ENCODE assay signal across 8 mouse cellular contexts in the genomic region with DNA sequence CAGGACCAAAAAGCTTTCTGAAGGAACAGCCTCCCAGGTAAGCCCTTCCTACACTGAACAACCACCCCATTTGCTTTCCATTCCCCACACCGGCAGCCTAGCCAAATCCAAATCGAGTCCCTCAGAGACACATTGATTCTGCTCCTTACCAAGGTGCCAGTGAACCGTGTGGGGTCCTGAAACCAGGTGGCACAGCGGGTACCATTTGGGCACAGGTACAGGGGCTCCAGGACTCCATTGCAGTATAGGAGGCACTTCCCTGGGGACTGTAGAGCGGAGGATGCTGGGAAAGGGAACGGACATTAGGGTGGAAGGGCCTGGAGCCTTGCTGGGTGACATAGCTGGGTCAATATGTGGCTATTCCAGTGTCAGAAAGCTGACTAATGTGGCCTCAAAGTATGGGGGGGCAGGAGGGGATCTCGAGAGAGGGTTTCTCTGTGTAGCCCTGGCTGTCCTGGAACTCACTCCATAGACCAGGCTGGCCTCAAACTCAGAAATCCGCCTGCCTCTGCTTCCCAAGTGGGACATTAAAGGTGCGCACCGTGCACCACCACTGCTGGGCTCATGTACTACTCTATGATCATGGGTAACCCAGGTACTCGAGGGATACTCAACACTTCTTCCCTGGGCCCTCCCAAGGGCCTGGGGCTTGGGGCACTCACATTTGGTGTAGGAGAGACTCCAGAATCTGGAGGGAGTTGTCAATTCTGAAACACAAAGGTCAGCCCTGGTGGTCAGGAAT. TPM values are rescaled to one million over a fixed set of nuclear protein-coding genes. Genes with fewer than 3 reads are reported as not detected.
DNase-seq lines count a peak whose midpoint lies in the region; ATAC-seq lines count a peak whose summit lies in the region.

No protein-coding gene starts in this region.

- intact Hi-C loops in left cerebral cortex, postnatal 25 days (cut with DNase I): loop anchor here (2.0 kb wide), 1 partner anchor 97 kb away; no protein-coding TSS in a partner anchor

- 84% methylated on average over 11 of the region's 11 CpGs for WGBS in liver, embryonic 11.5 days

- peak overlapping the region; percentile 74 for H3K9ac ChIP-seq in liver, embryonic 11.5 days (ENCODE audit: low read depth, low read length)

- peaks cover 58% of the 10 kb centered on the region for H3K36me3 ChIP-seq in erythroblast, embryonic 14.5 days (ENCODE audit: control insufficient read depth)
- peaks cover 19% of the 10 kb centered on the region for H3K36me3 ChIP-seq in liver, embryonic 11.5 days (ENCODE audit: control insufficient read depth, insufficient read depth, low read length)

- peak; percentile 6 for DNase-seq in right cerebral cortex, postnatal 25 days
- DNase-seq in right cerebral cortex, postnatal 14 days: no peak
- DNase-seq in liver, embryonic 11.5 days (ENCODE audit: low spot score): peak; percentile 30
- DNase-seq in thymus, postnatal 0 days (ENCODE audit: low spot score): no peak
- DNase-seq in right cerebral cortex, adult 2 months (ENCODE audit: low spot score in 2 of 2): no peak
- DNase-seq in left cerebral cortex, postnatal 25 days (ENCODE audit: low spot score in 2 of 2): no peak

- peaks cover 15% of the 10 kb centered on the region for H3K27me3 ChIP-seq in erythroblast, embryonic 14.5 days (ENCODE audit: control insufficient read depth)
- H3K27me3 ChIP-seq in liver, embryonic 11.5 days (replicated peaks; ENCODE audit: control insufficient read depth, insufficient read depth, low read length): peaks cover 15% of the 10 kb centered on the region

- no peak for ATAC-seq in erythroblast, adult 5-6 weeks (replicated peaks; ENCODE audit: low FRiP score, poor library complexity, severe bottlenecking)
- no peak for ATAC-seq in liver, embryonic 11.5 days (replicated peaks; ENCODE audit: low FRiP score)

- peaks cover 87% of the 10 kb centered on the region for H3K4me1 ChIP-seq in erythroblast, embryonic 14.5 days (ENCODE audit: control insufficient read depth)
- peaks cover 25% of the 10 kb centered on the region for H3K4me1 ChIP-seq in liver, embryonic 11.5 days (replicated peaks; ENCODE audit: control insufficient read depth, insufficient read depth, low read length)

- peak overlapping the region; percentile 94 for H3K4me2 ChIP-seq in liver, embryonic 11.5 days

- H3K27ac ChIP-seq in liver, embryonic 11.5 days (ENCODE audit: low read depth, low read length): peak overlapping the region; percentile 98; the same call in 1 of the 2 replicates

- H3K9me3 ChIP-seq in erythroblast, embryonic 14.5 days (ENCODE audit: control insufficient read depth, low read length): no peaks in the 10 kb centered on the region
- no peaks in the 10 kb centered on the region for H3K9me3 ChIP-seq in liver, embryonic 11.5 days (ENCODE audit: control insufficient read depth, low read length)

- H3K4me3 ChIP-seq in erythroblast, embryonic 14.5 days (replicated peaks): peak overlapping the region; percentile 74
- peak overlapping the region; percentile 67 for H3K4me3 ChIP-seq in liver, embryonic 11.5 days (ENCODE audit: low read depth, low read length)

RNA-seq across cellular contexts. Expression of a gene that starts 2.0 kb away (rescaled TPM):
- 579 and 725 TPM in 2 replicates for polyA plus RNA-seq in erythroblast, embryonic 14.5 days (2012)
- total RNA-seq in erythroblast, adult 5-6 weeks (2015; ENCODE audit: low replicate concordance): 461 and 462 TPM in 2 replicates
- total RNA-seq in erythroblast, adult 5-6 weeks (2017; ENCODE audit: low replicate concordance): 236 and 290 TPM in 2 replicates
- 282 and 283 TPM in 2 replicates for polyA plus RNA-seq in liver, embryonic 11.5 days (2014; fragmentation: Nextera tagmentation; extraction: Ambion mirVana)
- polyA plus RNA-seq in thymus, postnatal 0 days (2015; fragmentation: Nextera tagmentation; extraction: Ambion mirVana): 97.8 and 107 TPM in 2 replicates
- 10 to 100 TPM; 58.8 to 64.8 TPM for total RNA-seq in left cerebral cortex, postnatal 25 days (2021)

RNA-seq across cellular contexts. Expression of a gene that starts 12.5 kb away (rescaled TPM):
- polyA plus RNA-seq in erythroblast, embryonic 14.5 days (2012): 1.8 and 2.1 TPM in 2 replicates
- 3.1 TPM in 1 of 2 replicates, not detected in the other for total RNA-seq in erythroblast, adult 5-6 weeks (2015; ENCODE audit: low replicate concordance)
- 2.7 and 7.5 TPM in 2 replicates for total RNA-seq in erythroblast, adult 5-6 weeks (2017; ENCODE audit: low replicate concordance)
- polyA plus RNA-seq in liver, embryonic 11.5 days (2014; fragmentation: Nextera tagmentation; extraction: Ambion mirVana): 1.8 and 2.6 TPM in 2 replicates
- 1.1 and 1.4 TPM in 2 replicates for polyA plus RNA-seq in thymus, postnatal 0 days (2015; fragmentation: Nextera tagmentation; extraction: Ambion mirVana)
- 100 to 1,000 TPM; 441 to 469 TPM for total RNA-seq in left cerebral cortex, postnatal 25 days (2021)

RNA-seq across cellular contexts. Expression of a gene that starts 24.4 kb away (rescaled TPM):
- polyA plus RNA-seq in erythroblast, embryonic 14.5 days (2012): 1.8 and 2.6 TPM in 2 replicates
- total RNA-seq in erythroblast, adult 5-6 weeks (2015; ENCODE audit: low replicate concordance): 85.7 and 90.1 TPM in 2 replicates
- total RNA-seq in erythroblast, adult 5-6 weeks (2017; ENCODE audit: low replicate concordance): 26.3 and 56.1 TPM in 2 replicates
- polyA plus RNA-seq in liver, embryonic 11.5 days (2014; fragmentation: Nextera tagmentation; extraction: Ambion mirVana): 68.1 and 69.5 TPM in 2 replicates
- polyA plus RNA-seq in thymus, postnatal 0 days (2015; fragmentation: Nextera tagmentation; extraction: Ambion mirVana): 86.4 and 90.6 TPM in 2 replicates
- 10 to 100 TPM; 58.3 to 71.3 TPM for total RNA-seq in left cerebral cortex, postnatal 25 days (2021)

RNA-seq across cellular contexts. Expression of a gene that starts 39.7 kb away (rescaled TPM):
- polyA plus RNA-seq in erythroblast, embryonic 14.5 days (2012): 575 and 672 TPM in 2 replicates
- 4,977 and 5,433 TPM in 2 replicates for total RNA-seq in erythroblast, adult 5-6 weeks (2015; ENCODE audit: low replicate concordance)
- total RNA-seq in erythroblast, adult 5-6 weeks (2017; ENCODE audit: low replicate concordance): 6,454 and 7,565 TPM in 2 replicates
- polyA plus RNA-seq in liver, embryonic 11.5 days (2014; fragmentation: Nextera tagmentation; extraction: Ambion mirVana): 191 and 229 TPM in 2 replicates
- 0.48 and 0.53 TPM in 2 replicates for polyA plus RNA-seq in thymus, postnatal 0 days (2015; fragmentation: Nextera tagmentation; extraction: Ambion mirVana)
- total RNA-seq in left cerebral cortex, postnatal 25 days (2021): under 1 TPM; 0.62 to 0.73 TPM

RNA-seq across cellular contexts. Expression of a gene that starts 41.8 kb away (rescaled TPM):
- 0.01 and 0.02 TPM in 2 replicates for polyA plus RNA-seq in erythroblast, embryonic 14.5 days (2012)
- not detected in 2 replicates for total RNA-seq in erythroblast, adult 5-6 weeks (2015; ENCODE audit: low replicate concordance)
- not detected in 2 replicates for total RNA-seq in erythroblast, adult 5-6 weeks (2017; ENCODE audit: low replicate concordance)
- 1.8 and 2.0 TPM in 2 replicates for polyA plus RNA-seq in liver, embryonic 11.5 days (2014; fragmentation: Nextera tagmentation; extraction: Ambion mirVana)
- 0.42 and 0.79 TPM in 2 replicates for polyA plus RNA-seq in thymus, postnatal 0 days (2015; fragmentation: Nextera tagmentation; extraction: Ambion mirVana)
- total RNA-seq in left cerebral cortex, postnatal 25 days (2021): 100 to 1,000 TPM; 108 to 120 TPM

Comparison
In these comparisons a context has a peak if more than half of its experiments do, and no peak if none do; other contexts are left out.
1. DNase-seq: peak in right cerebral cortex, postnatal 25 days (single experiment) and liver, embryonic 11.5 days (single experiment); none in right cerebral cortex, postnatal 14 days (single experiment), thymus, postnatal 0 days (single experiment), right cerebral cortex, adult 2 months (0 of 2) and left cerebral cortex, postnatal 25 days (0 of 2).
2. RNA of a gene that starts 24.4 kb away (polyA plus RNA-seq): 86.4 to 90.6 TPM in thymus, postnatal 0 days and 68.1 to 69.5 TPM in liver, embryonic 11.5 days; 1.8 to 2.6 TPM in erythroblast, embryonic 14.5 days; every median in the first group is over 10 times any median in the second.